Mouse (Mus musculus): Measurements from ENCODE around the gene Tmem79.

DNA sequence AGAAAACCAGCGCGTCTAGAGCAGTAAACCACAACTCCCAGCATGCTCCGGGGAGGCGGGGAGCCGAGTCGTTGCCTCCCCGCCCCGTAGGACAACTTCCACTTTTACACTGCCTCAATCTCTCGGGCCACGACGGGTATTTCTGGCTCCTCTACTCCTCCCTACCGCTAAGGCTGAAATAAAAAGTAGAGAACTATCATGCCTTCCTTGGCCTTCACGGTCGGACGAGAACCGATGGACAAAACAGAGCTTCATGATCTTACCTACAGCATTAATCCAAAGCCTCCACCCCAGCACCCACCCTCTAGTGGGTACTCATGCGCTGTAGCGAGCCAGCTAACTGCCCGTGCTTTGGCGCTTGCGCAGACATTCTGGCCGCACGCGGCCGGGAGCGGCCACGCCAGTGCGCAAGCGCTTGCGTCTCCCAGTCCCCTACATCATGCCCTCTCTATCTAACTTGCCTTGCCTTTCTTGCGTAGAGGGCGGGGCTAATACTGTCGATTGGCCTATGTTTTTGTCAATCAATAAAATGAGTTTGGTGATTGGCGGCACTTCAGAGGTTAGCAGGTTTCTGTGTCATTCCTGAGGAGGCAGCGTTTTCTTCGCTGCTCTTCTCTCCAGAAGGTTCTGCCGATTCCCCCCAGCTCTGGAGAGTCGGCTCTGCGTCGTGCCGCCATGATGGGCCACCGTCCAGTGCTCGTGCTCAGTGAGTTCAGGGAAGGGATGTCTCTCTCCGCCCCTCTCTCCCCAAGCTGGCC, 39.2 kb downstream of the Tmem79 start, which contains the start of the genes Tsacc and Cct3:
- TF ChIP-seq CTCF (IDR thresholded peaks at IDR 0.05; ENCODE audit: low read depth, low read length), result no peak
- TF ChIP-seq POLR2A (IDR thresholded peaks at IDR 0.05; ENCODE audit: borderline replicate concordance, low read depth, low read length), result no peak

All from bone marrow macrophage, adult 2 months (primary cell).